Mouse (Mus musculus) heart, embryonic 16.5 days (tissue): ENCODE measurements around the gene March1. TPM values are rescaled to one million over a fixed set of nuclear protein-coding genes. Genes with fewer than 3 reads are reported as not detected.

Source experiments
- ATAC-seq: fragments of 200-750 bp; cut with Nextera tagmentation; replicated peaks from 2 replicates; pipeline ENCODE4 v1.8.0; 2017; ENCODE audit warnings: moderate number of reproducible peaks; ENCODE audit not compliant: insufficient read depth, low FRiP score; ENCODE audit errors: extremely low read depth
- H3K27ac ChIP-seq: fragments of 300-500 bp; sonication (generic); 2 replicates; pipeline ENCODE4 v1.5.1; 2014; ENCODE audit warnings: mild to moderate bottlenecking, low read length, control low read depth, moderate library complexity
- H3K27me3 ChIP-seq: fragments of 300-500 bp; sonication (generic); 2 replicates; pipeline ENCODE4 v1.6.1; 2014; ENCODE audit warnings: low read length, mixed read lengths; ENCODE audit not compliant: control insufficient read depth, insufficient read depth
- H3K36me3 ChIP-seq: fragments of 300-500 bp; sonication (generic); 2 replicates; pipeline ENCODE4 v1.6.1; 2014; ENCODE audit not compliant: control insufficient read depth, insufficient read depth
- H3K4me1 ChIP-seq: fragments of 300-500 bp; sonication (generic); 2 replicates; pipeline ENCODE4 v1.6.1; 2014; ENCODE audit warnings: low read length, mixed read lengths; ENCODE audit not compliant: control insufficient read depth, insufficient read depth
- H3K4me2 ChIP-seq: fragments of 300-500 bp; sonication (generic); 2 replicates; pipeline ENCODE4 v1.6.1; 2014; ENCODE audit warnings: low read depth, mild to moderate bottlenecking, control low read depth, low read length
- H3K4me3 ChIP-seq: fragments of 300-500 bp; sonication (generic); 2 replicates; pipeline ENCODE4 v1.5.1; 2014; ENCODE audit warnings: mild to moderate bottlenecking, control low read depth, low read length
- H3K9ac ChIP-seq: fragments of 300-500 bp; sonication (generic); 2 replicates; pipeline ENCODE4 v1.6.1; 2014; ENCODE audit warnings: low read length, control low read depth
- H3K9me3 ChIP-seq: fragments of 300-500 bp; sonication (generic); replicated peaks from 2 replicates; pipeline ENCODE4 v1.6.1; 2016; ENCODE audit warnings: low read length; ENCODE audit not compliant: control insufficient read depth
- WGBS: fragments of 180-500 bp; shearing (Covaris S2); extraction: QIAGEN DNeasy Blood & Tissue Kit; methylation state at CpG from one replicate; pipeline ENCODE4 v1.1.7; 2014; 5-methylcytosine and 5-hydroxymethylcytosine counted together
- polyA plus RNA-seq: library from polyadenylated mRNA; unstranded; fragments of >200 nt; fragmentation: Nextera tagmentation; extraction: Ambion mirVana; gene quantifications from 2 replicates; pipeline ENCODE4 v1.2.1, GENCODE M21; 2015

March1 gene
- polyA plus RNA-seq, result 0.62 and 0.77 TPM in 2 replicates

- Histone ChIP-seq H3K4me2 (peak within 1 kb of the TSS; percentile 16), H3K9me3 (no peaks in the 10 kb centered on the region), H3K9ac (no peak within 1 kb of the TSS), H3K4me1 (no peaks in the 10 kb centered on the region), H3K4me3 (0 out of 2 replicates have a peak within 1 kb of the TSS, but pooled peaks have one; percentile 6), H3K36me3 (no peaks in the 10 kb centered on the region), H3K27me3 (peaks cover 12% of the 10 kb centered on the region), H3K27ac (no peak within 1 kb of the TSS)
- 5% methylated on average over 23 of the region's 23 CpGs for WGBS
- no peak for ATAC-seq
Measured at GRCm38 (mm10) chr8:65617871-65618751, at the start of gene March1. March1 (plus strand) TSS chr8:65617900.

DNA sequence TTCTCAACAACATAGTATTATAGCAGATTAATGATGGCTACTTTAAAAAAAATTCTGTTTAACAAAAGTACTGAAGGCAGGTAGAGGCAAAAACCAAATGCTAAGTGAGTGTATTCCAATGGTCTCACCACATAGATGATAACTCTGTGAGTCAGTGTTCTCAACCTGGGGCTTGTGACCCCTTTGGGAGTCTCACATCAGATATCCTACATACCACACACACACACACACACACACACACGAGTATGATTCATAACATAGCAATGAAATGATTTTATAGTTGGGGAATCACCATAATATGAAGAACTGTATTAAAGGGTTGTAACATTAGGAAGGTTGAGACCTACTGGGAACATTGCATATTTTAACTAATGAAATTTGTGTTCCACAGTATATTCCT is 30.8 kb upstream of the March1 start:
- H3K9me3 ChIP-seq, result no peaks in the 10 kb centered on the region
- H3K27me3 ChIP-seq, result no peaks in the 10 kb centered on the region
- ATAC-seq, result no peak
- 46% methylated on average over 1 of the region's 1 CpGs for WGBS
- no peak overlapping the region for H3K4me3 ChIP-seq
- H3K27ac ChIP-seq, result no peak overlapping the region
- H3K4me1 ChIP-seq, result no peaks in the 10 kb centered on the region
- H3K4me2 ChIP-seq, result no peak overlapping the region
- no peaks in the 10 kb centered on the region for H3K36me3 ChIP-seq
- H3K9ac ChIP-seq, result no peak overlapping the region

DNA sequence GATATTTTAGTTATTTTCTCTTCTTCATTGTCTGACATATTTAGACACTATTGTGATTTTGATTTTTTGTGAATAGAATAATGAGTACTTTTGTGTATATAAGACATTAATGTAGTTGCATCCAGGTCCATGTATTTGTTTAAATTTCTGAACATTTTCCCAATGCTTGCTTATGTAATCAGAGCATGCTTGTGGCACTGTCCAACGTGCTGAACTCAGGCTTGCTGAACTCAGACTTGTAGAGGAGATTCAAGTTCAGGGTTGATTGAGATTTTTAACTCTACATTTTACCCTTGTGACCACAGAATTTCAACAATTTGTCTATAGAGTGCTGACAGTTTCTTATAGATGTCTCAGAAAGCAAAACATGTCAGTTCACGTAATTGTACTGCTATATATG is 14.5 kb upstream of the March1 start:
- no peaks in the 10 kb centered on the region for H3K9me3 ChIP-seq
- no peak for ATAC-seq
- H3K4me1 ChIP-seq, result no peaks in the 10 kb centered on the region
- H3K36me3 ChIP-seq, result no peaks in the 10 kb centered on the region
- H3K9ac ChIP-seq, result no peak overlapping the region
- no peaks in the 10 kb centered on the region for H3K27me3 ChIP-seq
- WGBS, result 39% methylated on average over 2 of the region's 2 CpGs
- no peak overlapping the region for H3K27ac ChIP-seq
- no peak overlapping the region for H3K4me2 ChIP-seq
- H3K4me3 ChIP-seq, result no peak overlapping the region

GRCm38 (mm10) chr8:65609509-65609908 is 8.2 kb upstream of the March1 start:
- Histone ChIP-seq H3K27ac (no peak overlapping the region), H3K36me3 (no peaks in the 10 kb centered on the region), H3K4me3 (no peak overlapping the region), H3K4me1 (no peaks in the 10 kb centered on the region), H3K9ac (no peak overlapping the region), H3K4me2 (no peak overlapping the region), H3K27me3 (no peaks in the 10 kb centered on the region), H3K9me3 (no peaks in the 10 kb centered on the region)
- 70% methylated on average over 2 of the region's 2 CpGs for WGBS
- no peak for ATAC-seq

DNA sequence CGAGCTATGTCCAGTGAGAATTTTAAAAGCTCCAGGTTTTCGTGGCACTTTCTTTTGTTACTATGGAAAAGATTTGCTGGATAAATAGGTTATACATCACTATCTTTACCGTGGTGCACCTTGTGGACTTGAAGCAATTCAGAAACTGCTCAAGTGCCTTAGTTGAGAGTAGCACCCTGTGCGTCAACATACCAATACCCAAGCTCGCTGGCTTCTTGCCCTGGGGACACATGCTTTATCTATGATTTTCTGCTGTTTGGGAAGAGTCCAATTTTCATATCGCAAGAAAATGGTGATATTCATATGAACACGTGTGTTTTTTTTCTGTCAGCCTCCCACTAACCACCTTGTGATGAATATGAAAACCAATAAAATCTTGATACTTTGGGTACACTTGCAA is 1.3 kb downstream of the March1 start:
- H3K27ac ChIP-seq, result no peak overlapping the region
- H3K4me1 ChIP-seq, result no peaks in the 10 kb centered on the region
- peaks cover 12% of the 10 kb centered on the region for H3K27me3 ChIP-seq
- no peak overlapping the region for H3K4me2 ChIP-seq
- H3K9ac ChIP-seq, result no peak overlapping the region
- ATAC-seq, result no peak
- WGBS, result 37% methylated on average over 7 of the region's 7 CpGs
- H3K9me3 ChIP-seq, result no peaks in the 10 kb centered on the region
- H3K4me3 ChIP-seq, result no peak overlapping the region
- H3K36me3 ChIP-seq, result no peaks in the 10 kb centered on the region

DNA sequence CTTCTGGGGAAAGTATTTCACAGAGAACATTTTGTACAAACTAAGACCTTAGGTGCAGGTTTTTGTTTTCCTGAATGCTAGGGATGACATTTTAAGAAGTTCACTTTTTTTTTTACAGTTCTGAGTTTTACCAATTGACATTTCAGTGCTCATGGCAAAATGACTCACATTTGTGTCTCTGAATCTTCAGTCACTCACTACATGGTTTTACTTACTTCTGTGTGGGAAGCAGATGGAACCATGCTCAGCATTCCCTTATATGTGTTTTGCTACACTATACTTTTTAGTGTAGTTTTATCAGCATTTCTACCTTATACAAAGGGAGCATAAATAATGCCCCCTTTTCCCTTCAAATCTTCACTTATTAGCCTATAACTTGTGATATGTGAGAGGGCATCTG is 27.2 kb downstream of the March1 start:
- no peak overlapping the region for H3K4me2 ChIP-seq
- no peak overlapping the region for H3K9ac ChIP-seq
- H3K9me3 ChIP-seq, result no peaks in the 10 kb centered on the region
- H3K4me3 ChIP-seq, result no peak overlapping the region
- ATAC-seq, result no peak
- H3K27ac ChIP-seq, result no peak overlapping the region
- H3K36me3 ChIP-seq, result no peaks in the 10 kb centered on the region
- no peaks in the 10 kb centered on the region for H3K27me3 ChIP-seq
- no peaks in the 10 kb centered on the region for H3K4me1 ChIP-seq

DNA sequence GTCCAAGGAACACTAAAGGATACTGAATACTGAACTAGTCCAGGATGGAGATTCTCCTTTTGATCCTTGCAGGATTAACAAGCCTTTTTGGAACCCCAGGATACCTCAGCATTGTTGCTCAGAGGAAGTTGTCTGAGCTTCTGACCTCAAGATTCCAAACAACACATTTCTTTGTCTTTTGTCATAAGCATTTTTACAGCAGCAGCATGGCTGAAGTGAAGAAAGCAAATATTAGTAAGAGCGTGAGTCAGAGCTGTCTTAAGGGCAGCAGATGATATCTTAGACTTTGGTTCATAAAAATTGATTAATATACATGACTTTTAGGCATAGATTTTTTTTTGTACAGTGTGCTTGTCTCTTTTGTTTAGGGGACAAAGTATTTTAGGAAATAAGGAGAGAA is 27.8 kb downstream of the March1 start:
- 62% methylated on average over 1 of the region's 1 CpGs for WGBS

DNA sequence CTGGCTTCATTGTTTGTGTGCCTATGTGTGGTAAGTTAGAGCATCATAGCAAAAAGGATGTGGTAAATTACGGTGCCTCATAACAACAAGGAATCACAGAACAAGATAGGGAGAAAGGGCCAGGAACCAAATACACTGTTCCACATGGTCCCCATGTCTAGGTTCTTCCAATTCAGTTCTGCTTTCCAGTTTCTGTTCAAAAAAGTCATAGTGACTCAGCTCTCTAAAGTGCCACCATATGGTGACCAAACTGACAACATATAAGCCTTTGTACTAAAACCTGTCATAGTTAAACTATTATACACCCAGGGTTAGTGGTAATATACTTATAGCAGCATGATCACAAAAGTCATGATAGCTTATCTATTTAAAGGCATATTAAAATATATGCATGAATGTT is 28.2 kb downstream of the March1 start:
- Histone ChIP-seq H3K4me2 (no peak overlapping the region), H3K27ac (no peak overlapping the region), H3K4me1 (no peaks in the 10 kb centered on the region), H3K9ac (no peak overlapping the region), H3K9me3 (no peaks in the 10 kb centered on the region), H3K36me3 (no peaks in the 10 kb centered on the region), H3K27me3 (no peaks in the 10 kb centered on the region), H3K4me3 (no peak overlapping the region)
- ATAC-seq, result no peak
- WGBS, result 78% methylated on average over 1 of the region's 1 CpGs

More for the DNA sequence above, 27.8 kb downstream of the March1 start:
- H3K36me3 ChIP-seq, result no peaks in the 10 kb centered on the region
- ATAC-seq, result no peak
- H3K4me3 ChIP-seq, result no peak overlapping the region
- H3K4me1 ChIP-seq, result no peaks in the 10 kb centered on the region
- no peak overlapping the region for H3K9ac ChIP-seq
- H3K4me2 ChIP-seq, result no peak overlapping the region
- no peaks in the 10 kb centered on the region for H3K27me3 ChIP-seq
- no peaks in the 10 kb centered on the region for H3K9me3 ChIP-seq
- H3K27ac ChIP-seq, result no peak overlapping the region

DNA sequence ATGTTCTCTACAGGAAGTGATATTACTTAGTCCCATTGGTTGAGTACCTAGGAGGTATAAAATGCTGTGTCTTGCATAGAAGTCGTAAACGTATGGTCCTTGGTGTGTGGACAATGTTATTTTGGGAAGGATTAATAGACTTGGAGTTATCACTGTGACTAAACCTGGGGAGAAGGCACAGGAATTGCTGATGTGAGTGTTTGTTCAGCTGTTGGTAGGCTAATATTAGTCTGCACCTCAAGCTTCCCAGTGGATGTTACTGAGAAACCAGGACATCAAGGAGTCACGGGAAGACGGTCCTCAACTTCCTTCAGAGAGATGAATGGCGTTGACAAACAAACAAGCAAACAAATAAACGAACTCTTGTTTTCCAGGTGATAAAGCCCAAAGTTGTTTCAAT is 38.2 kb downstream of the March1 start:
- no peaks in the 10 kb centered on the region for H3K9me3 ChIP-seq
- H3K4me2 ChIP-seq, result no peak overlapping the region
- 66% methylated on average over 6 of the region's 6 CpGs for WGBS
- ATAC-seq, result no peak
- H3K36me3 ChIP-seq, result no peaks in the 10 kb centered on the region
- H3K4me1 ChIP-seq, result no peaks in the 10 kb centered on the region
- no peaks in the 10 kb centered on the region for H3K27me3 ChIP-seq
- H3K9ac ChIP-seq, result no peak overlapping the region
- H3K27ac ChIP-seq, result no peak overlapping the region
- no peak overlapping the region for H3K4me3 ChIP-seq
